In genomic region chr1:64060116-64060515, GRCm38 (mm10) we compare ENCODE assay signal across 9 mouse cellular contexts.
A peak's percentile ranks its signal among the peaks of the same experiment; 100 is the strongest.
DNase-seq lines count a peak whose midpoint lies in the region; ATAC-seq lines count a peak whose summit lies in the region.
"Had no signal": no experiment of that assay in that cellular context is flagged by ENCODE, and none has a peak within 500 bp of the region (broad histone marks: within the 10 kb centered on the region; RNA-seq: fewer than 3 reads in every experiment).

No protein-coding gene starts in this region.

- peaks cover 15% of the 10 kb centered on the region for H3K36me3 ChIP-seq in heart, embryonic 13.5 days
- 0 out of 2 replicates have a peak, but pooled peaks cover 6% of the 10 kb centered on the region for H3K36me3 ChIP-seq in midbrain, embryonic 10.5 days

- ATAC-seq in heart, embryonic 13.5 days (ENCODE audit: extremely low read depth, insufficient number of reproducible peaks, low FRiP score, low TSS enrichment), result no peak

- H3K4me1 ChIP-seq in heart, embryonic 13.5 days, result peaks cover 28% of the 10 kb centered on the region
- peaks cover 56% of the 10 kb centered on the region for H3K4me1 ChIP-seq in midbrain, embryonic 10.5 days

- peak; percentile 23 for DNase-seq in adrenal gland, postnatal 14 days
- DNase-seq in adrenal gland, postnatal 10 days, result no peak
- peak; percentile 61 for DNase-seq in brain, adult 2 months (ENCODE audit: low read depth, low spot score)
- no peak for DNase-seq in midbrain, embryonic 10.5 days (ENCODE audit: low spot score)
- DNase-seq in B cell, adult 2 months, result no peak
- no peak for DNase-seq in cerebellum, adult 11-12 months
- DNase-seq in ovary, postnatal 36 days (ENCODE audit: low spot score), result no peak
- DNase-seq: cerebellum, postnatal 36 days had no signal

- peak overlapping the region; percentile 4; the same call in 1 of the 2 replicates for H3K4me2 ChIP-seq in heart, embryonic 13.5 days

- no peaks in the 10 kb centered on the region for H3K9me3 ChIP-seq in heart, embryonic 13.5 days
- H3K9me3 ChIP-seq in midbrain, embryonic 10.5 days (replicated peaks), result no peaks in the 10 kb centered on the region

- WGBS in heart, embryonic 13.5 days, result 76% methylated on average over 7 of the region's 7 CpGs
- 90% methylated on average over 7 of the region's 7 CpGs for WGBS in midbrain, embryonic 10.5 days

- no peak overlapping the region for H3K27ac ChIP-seq in heart, embryonic 13.5 days (replicated peaks)
- peak overlapping the region; percentile 65 for H3K27ac ChIP-seq in midbrain, embryonic 10.5 days (replicated peaks)

- H3K4me3 ChIP-seq in heart, embryonic 13.5 days, result no peak overlapping the region
- no peak overlapping the region for H3K4me3 ChIP-seq in midbrain, embryonic 10.5 days

- no peak overlapping the region for H3K9ac ChIP-seq in heart, embryonic 13.5 days

- no peaks in the 10 kb centered on the region for H3K27me3 ChIP-seq in heart, embryonic 13.5 days (replicated peaks)
- peaks cover 9% of the 10 kb centered on the region; the same call in 1 of the 2 replicates for H3K27me3 ChIP-seq in midbrain, embryonic 10.5 days (ENCODE audit: low read depth, poor library complexity, severe bottlenecking)

Comparison
In these comparisons a context has a peak if more than half of its experiments do, and no peak if none do; other contexts are left out.
1. DNase-seq: peak in adrenal gland, postnatal 14 days (single experiment) and brain, adult 2 months (single experiment); none in adrenal gland, postnatal 10 days (single experiment), midbrain, embryonic 10.5 days (single experiment), B cell, adult 2 months (0 of 2), cerebellum, adult 11-12 months (single experiment) and ovary, postnatal 36 days (single experiment).